Mouse (Mus musculus): ENCODE measurements around the gene Poll. TPM values are rescaled to one million over a fixed set of nuclear protein-coding genes. Genes with fewer than 3 reads are reported as not detected.

The Poll gene
- polyA plus RNA-seq, 1 experiment from 2014 or later: 13.6 TPM

- Histone ChIP-seq H3K27ac (ENCODE audit: low read depth, low read length) (no peak overlapping the region), H3K36me3 (ENCODE audit: control insufficient read depth, insufficient read depth, low read length) (peaks cover 5% of the 10 kb centered on the region), H3K9ac (ENCODE audit: low read depth, low read length) (no peak overlapping the region), H3K9me3 (replicated peaks; ENCODE audit: control insufficient read depth, low read length) (no peaks in the 10 kb centered on the region), H3K27me3 (ENCODE audit: control insufficient read depth, insufficient read depth, low read length) (no peaks in the 10 kb centered on the region), H3K4me3 (ENCODE audit: low read depth, low read length) (no peak overlapping the region), H3K4me2 (no peak overlapping the region), H3K4me1 (ENCODE audit: control insufficient read depth, insufficient read depth, low read length) (peaks cover 36% of the 10 kb centered on the region)
- WGBS (ENCODE audit: insufficient replicate concordance): 63% methylated on average over 7 of the region's 7 CpGs
- no peak for ATAC-seq (replicated peaks; ENCODE audit: insufficient number of reproducible peaks, low FRiP score, low TSS enrichment)
Observed at GRCm38 (mm10) chr19:45574339-45574898, 14.1 kb upstream of the Poll start.

GRCm38 (mm10) chr19:45573861-45574267 is 13.5 kb upstream of the Poll start:
- H3K4me3 ChIP-seq (ENCODE audit: low read depth, low read length): no peak overlapping the region
- H3K9ac ChIP-seq (ENCODE audit: low read depth, low read length): no peak overlapping the region
- peaks cover 5% of the 10 kb centered on the region for H3K36me3 ChIP-seq (ENCODE audit: control insufficient read depth, insufficient read depth, low read length)
- 0 out of 2 replicates have a peak, but pooled peaks have one; percentile 32 for ATAC-seq (replicated peaks; ENCODE audit: insufficient number of reproducible peaks, low FRiP score, low TSS enrichment)
- no peak overlapping the region for H3K4me2 ChIP-seq
- no peak overlapping the region for H3K27ac ChIP-seq (ENCODE audit: low read depth, low read length)
- peaks cover 33% of the 10 kb centered on the region for H3K4me1 ChIP-seq (ENCODE audit: control insufficient read depth, insufficient read depth, low read length)
- WGBS (ENCODE audit: insufficient replicate concordance): 14% methylated on average over 6 of the region's 6 CpGs
- H3K27me3 ChIP-seq (ENCODE audit: control insufficient read depth, insufficient read depth, low read length): no peaks in the 10 kb centered on the region
- no peaks in the 10 kb centered on the region for H3K9me3 ChIP-seq (replicated peaks; ENCODE audit: control insufficient read depth, low read length)

GRCm38 (mm10) chr19:45573033-45573432 is 12.7 kb upstream of the Poll start:
- Histone ChIP-seq H3K4me1 (ENCODE audit: control insufficient read depth, insufficient read depth, low read length) (peaks cover 33% of the 10 kb centered on the region), H3K9me3 (replicated peaks; ENCODE audit: control insufficient read depth, low read length) (no peaks in the 10 kb centered on the region), H3K4me2 (no peak overlapping the region), H3K9ac (ENCODE audit: low read depth, low read length) (no peak overlapping the region), H3K36me3 (ENCODE audit: control insufficient read depth, insufficient read depth, low read length) (no peaks in the 10 kb centered on the region; the same call in none of the 2 replicates), H3K27ac (ENCODE audit: low read depth, low read length) (no peak overlapping the region), H3K27me3 (ENCODE audit: control insufficient read depth, insufficient read depth, low read length) (no peaks in the 10 kb centered on the region), H3K4me3 (ENCODE audit: low read depth, low read length) (no peak overlapping the region)
- ATAC-seq (replicated peaks; ENCODE audit: insufficient number of reproducible peaks, low FRiP score, low TSS enrichment): no peak
- whole genome bisulfite sequencing (ENCODE audit: insufficient replicate concordance): 73% methylated on average over 6 of the region's 6 CpGs

GRCm38 (mm10) chr19:45567367-45567766 is 7.0 kb upstream of the Poll start:
- no peak overlapping the region for H3K9ac ChIP-seq (ENCODE audit: low read depth, low read length)
- no peaks in the 10 kb centered on the region for H3K9me3 ChIP-seq (replicated peaks; ENCODE audit: control insufficient read depth, low read length)
- no peak for ATAC-seq (replicated peaks; ENCODE audit: insufficient number of reproducible peaks, low FRiP score, low TSS enrichment)
- no peak overlapping the region for H3K27ac ChIP-seq (ENCODE audit: low read depth, low read length)
- no peaks in the 10 kb centered on the region for H3K36me3 ChIP-seq (ENCODE audit: control insufficient read depth, insufficient read depth, low read length)
- peaks cover 5% of the 10 kb centered on the region; the same call in 1 of the 2 replicates for H3K4me1 ChIP-seq (ENCODE audit: control insufficient read depth, insufficient read depth, low read length)
- H3K4me3 ChIP-seq (ENCODE audit: low read depth, low read length): no peak overlapping the region
- H3K27me3 ChIP-seq (ENCODE audit: control insufficient read depth, insufficient read depth, low read length): no peaks in the 10 kb centered on the region
- H3K4me2 ChIP-seq: no peak overlapping the region
- WGBS (ENCODE audit: insufficient replicate concordance): 35% methylated on average over 14 of the region's 14 CpGs

GRCm38 (mm10) chr19:45565925-45566715 is 5.8 kb upstream of the Poll start:
- 61% methylated on average over 15 of the region's 15 CpGs for WGBS (ENCODE audit: insufficient replicate concordance)
- no peak for ATAC-seq (replicated peaks; ENCODE audit: insufficient number of reproducible peaks, low FRiP score, low TSS enrichment)
- H3K4me2 ChIP-seq: no peak overlapping the region
- no peaks in the 10 kb centered on the region for H3K9me3 ChIP-seq (replicated peaks; ENCODE audit: control insufficient read depth, low read length)
- no peaks in the 10 kb centered on the region for H3K27me3 ChIP-seq (ENCODE audit: control insufficient read depth, insufficient read depth, low read length)
- H3K4me3 ChIP-seq (ENCODE audit: low read depth, low read length): no peak overlapping the region
- no peaks in the 10 kb centered on the region for H3K36me3 ChIP-seq (ENCODE audit: control insufficient read depth, insufficient read depth, low read length)
- H3K27ac ChIP-seq (ENCODE audit: low read depth, low read length): no peak overlapping the region
- peaks cover 5% of the 10 kb centered on the region; the same call in 1 of the 2 replicates for H3K4me1 ChIP-seq (ENCODE audit: control insufficient read depth, insufficient read depth, low read length)
- no peak overlapping the region for H3K9ac ChIP-seq (ENCODE audit: low read depth, low read length)

- H3K36me3 ChIP-seq (ENCODE audit: control insufficient read depth, insufficient read depth, low read length): peaks cover 19% of the 10 kb centered on the region
- WGBS (ENCODE audit: insufficient replicate concordance): 91% methylated on average over 11 of the region's 11 CpGs
- no peaks in the 10 kb centered on the region for H3K9me3 ChIP-seq (replicated peaks; ENCODE audit: control insufficient read depth, low read length)
- no peak overlapping the region for H3K4me3 ChIP-seq (ENCODE audit: low read depth, low read length)
- no peak overlapping the region for H3K27ac ChIP-seq (ENCODE audit: low read depth, low read length)
- no peak overlapping the region for H3K9ac ChIP-seq (ENCODE audit: low read depth, low read length)
- no peak for ATAC-seq (replicated peaks; ENCODE audit: insufficient number of reproducible peaks, low FRiP score, low TSS enrichment)
- H3K4me1 ChIP-seq (ENCODE audit: control insufficient read depth, insufficient read depth, low read length): no peaks in the 10 kb centered on the region
- H3K4me2 ChIP-seq: no peak overlapping the region
- no peaks in the 10 kb centered on the region for H3K27me3 ChIP-seq (ENCODE audit: control insufficient read depth, insufficient read depth, low read length)
Observed at GRCm38 (mm10) chr19:45554136-45554535, 6.2 kb downstream of the Poll start.

GRCm38 (mm10) chr19:45552187-45552586 is 8.1 kb downstream of the Poll start:
- Histone ChIP-seq H3K4me1 (ENCODE audit: control insufficient read depth, insufficient read depth, low read length) (no peaks in the 10 kb centered on the region), H3K36me3 (ENCODE audit: control insufficient read depth, insufficient read depth, low read length) (peaks cover 19% of the 10 kb centered on the region), H3K9ac (ENCODE audit: low read depth, low read length) (no peak overlapping the region), H3K4me2 (no peak overlapping the region), H3K27ac (ENCODE audit: low read depth, low read length) (no peak overlapping the region), H3K4me3 (ENCODE audit: low read depth, low read length) (no peak overlapping the region), H3K9me3 (replicated peaks; ENCODE audit: control insufficient read depth, low read length) (no peaks in the 10 kb centered on the region), H3K27me3 (ENCODE audit: control insufficient read depth, insufficient read depth, low read length) (0 out of 2 replicates have a peak, but pooled peaks cover 2% of the 10 kb centered on the region)
- WGBS (ENCODE audit: insufficient replicate concordance): 65% methylated on average over 6 of the region's 6 CpGs
- ATAC-seq (replicated peaks; ENCODE audit: insufficient number of reproducible peaks, low FRiP score, low TSS enrichment): no peak

- Histone ChIP-seq H3K27ac (ENCODE audit: low read depth, low read length) (no peak overlapping the region), H3K4me2 (no peak overlapping the region), H3K36me3 (ENCODE audit: control insufficient read depth, insufficient read depth, low read length) (peaks cover 15% of the 10 kb centered on the region), H3K4me1 (ENCODE audit: control insufficient read depth, insufficient read depth, low read length) (no peaks in the 10 kb centered on the region), H3K9me3 (replicated peaks; ENCODE audit: control insufficient read depth, low read length) (no peaks in the 10 kb centered on the region), H3K27me3 (ENCODE audit: control insufficient read depth, insufficient read depth, low read length) (peaks cover 20% of the 10 kb centered on the region), H3K9ac (ENCODE audit: low read depth, low read length) (no peak overlapping the region), H3K4me3 (ENCODE audit: low read depth, low read length) (no peak overlapping the region)
- ATAC-seq (replicated peaks; ENCODE audit: insufficient number of reproducible peaks, low FRiP score, low TSS enrichment): no peak
- WGBS (ENCODE audit: insufficient replicate concordance): 71% methylated on average over 4 of the region's 4 CpGs
Observed at GRCm38 (mm10) chr19:45549948-45550347, 10.4 kb downstream of the Poll start.
